Mouse (Mus musculus): ENCODE results near the gene Rpia. TPM values are rescaled to one million over a fixed set of nuclear protein-coding genes. Genes with fewer than 3 reads are reported as not detected.

Rpia gene
- total RNA-seq, 2 experiments from 2014 or later = 11.3 to 13.3 TPM

- DNase-seq = no peak
- intact Hi-C loops (cut with DNase I) = no loop called here
Measured at GRCm38 (mm10) chr6:70760951-70761350, 31.1 kb downstream of the Rpia start.

GRCm38 (mm10) chr6:70754833-70755232 lies 37.2 kb downstream of the Rpia start:
- intact Hi-C loops (cut with DNase I) = no loop called here
- DNase-seq = no peak

- intact Hi-C loops (cut with DNase I) = no loop called here
- peak; percentile 4 to 26 for DNase-seq
Measured at GRCm38 (mm10) chr6:70752351-70752750, 39.7 kb downstream of the Rpia start.

GRCm38 (mm10) chr6:70751898-70752273 lies 40.1 kb downstream of the Rpia start:
- intact Hi-C loops (cut with DNase I) = no loop called here
- DNase-seq = no peak

- intact Hi-C loops (cut with DNase I) = no loop called here
- no peak for DNase-seq
Measured at GRCm38 (mm10) chr6:70751251-70751897, 40.7 kb downstream of the Rpia start.

- intact Hi-C loops (cut with DNase I) = no loop called here
- DNase-seq = no peak
Measured at GRCm38 (mm10) chr6:70749750-70750149, 42.3 kb downstream of the Rpia start.

- intact Hi-C loops (cut with DNase I) = no loop called here
- DNase-seq = no peak
Measured at GRCm38 (mm10) chr6:70747702-70748101, 44.3 kb downstream of the Rpia start.

GRCm38 (mm10) chr6:70743902-70744301 lies 48.1 kb downstream of the Rpia start:
- intact Hi-C loops (cut with DNase I) = no loop called here

GRCm38 (mm10) chr6:70742833-70743232 lies 49.2 kb downstream of the Rpia start:
- intact Hi-C loops (cut with DNase I) = no loop called here

More at GRCm38 (mm10) chr6:70743902-70744301, 48.1 kb downstream of the Rpia start:
- DNase-seq = no peak

GRCm38 (mm10) chr6:70740535-70740934 lies 51.5 kb downstream of the Rpia start:
- intact Hi-C loops (cut with DNase I) = no loop called here
- DNase-seq = no peak

More at GRCm38 (mm10) chr6:70742833-70743232, 49.2 kb downstream of the Rpia start:
- DNase-seq = no peak

GRCm38 (mm10) chr6:70739456-70739855 lies 52.6 kb downstream of the Rpia start:
- intact Hi-C loops (cut with DNase I) = no loop called here
- no peak for DNase-seq

GRCm38 (mm10) chr6:70735528-70735927 lies 56.5 kb downstream of the Rpia start:
- intact Hi-C loops (cut with DNase I) = no loop called here
- DNase-seq = no peak

GRCm38 (mm10) chr6:70730828-70731227 lies 61.2 kb downstream of the Rpia start:
- no peak for DNase-seq
- intact Hi-C loops (cut with DNase I) = no loop called here

- no peak for DNase-seq
Measured at GRCm38 (mm10) chr6:70729125-70729524, 62.9 kb downstream of the Rpia start.

GRCm38 (mm10) chr6:70727094-70727721 lies 64.8 kb downstream of the Rpia start:
- no peak for DNase-seq
- intact Hi-C loops (cut with DNase I) = no loop called here

More at GRCm38 (mm10) chr6:70729125-70729524, 62.9 kb downstream of the Rpia start:
- intact Hi-C loops (cut with DNase I) = no loop called here

- DNase-seq = no peak
- intact Hi-C loops (cut with DNase I) = no loop called here
Measured at GRCm38 (mm10) chr6:70725639-70726038, 66.4 kb downstream of the Rpia start.

- intact Hi-C loops (cut with DNase I) = no loop called here
Measured at GRCm38 (mm10) chr6:70724722-70725121, 67.3 kb downstream of the Rpia start.

GRCm38 (mm10) chr6:70722298-70722697 lies 69.7 kb downstream of the Rpia start:
- DNase-seq = no peak
- intact Hi-C loops (cut with DNase I) = no loop called here

More at GRCm38 (mm10) chr6:70724722-70725121, 67.3 kb downstream of the Rpia start:
- no peak for DNase-seq

- intact Hi-C loops (cut with DNase I) = loop anchor here (10.0 kb wide), 1 partner anchor 166 kb away; no protein-coding TSS in a partner anchor
- no peak for DNase-seq
Measured at GRCm38 (mm10) chr6:70718760-70719159, 73.3 kb downstream of the Rpia start.

- no peak for DNase-seq
- intact Hi-C loops (cut with DNase I) = loop anchor here (10.0 kb wide), 1 partner anchor 167 kb away; no protein-coding TSS in a partner anchor
Measured at GRCm38 (mm10) chr6:70718164-70718563, 73.9 kb downstream of the Rpia start.

GRCm38 (mm10) chr6:70716701-70717393 lies 75.2 kb downstream of the Rpia start:
- intact Hi-C loops (cut with DNase I) = loop anchor here (10.0 kb wide), 1 partner anchor 168 kb away; no protein-coding TSS in a partner anchor
- DNase-seq = no peak

Measured in heart, postnatal 36 days (tissue).